Mouse (Mus musculus) liver, embryonic 16.5 days (tissue): ENCODE data around the gene C1qb. TPM values are rescaled to one million over a fixed set of nuclear protein-coding genes. Genes with fewer than 3 reads are reported as not detected.

ENCODE experiments used
- ATAC-seq: fragments of 200-750 bp; cut with Nextera tagmentation; 2 replicates; pipeline ENCODE4 v1.8.0; 2017; ENCODE audit warnings: low read depth, mild to moderate bottlenecking, moderate number of reproducible peaks, moderate library complexity
- H3K27ac ChIP-seq: fragments of 300-500 bp; sonication (generic); 2 replicates; pipeline ENCODE4 v1.5.1; 2014; ENCODE audit warnings: mild to moderate bottlenecking, low read length
- H3K27me3 ChIP-seq: fragments of 300-500 bp; sonication (generic); 2 replicates; pipeline ENCODE4 v1.6.1; 2014; ENCODE audit warnings: low read depth, low read length, mixed read lengths; ENCODE audit not compliant: control insufficient read depth, insufficient read depth
- H3K36me3 ChIP-seq: fragments of 300-500 bp; sonication (generic); 2 replicates; pipeline ENCODE4 v1.6.1; 2014; ENCODE audit warnings: mild to moderate bottlenecking; ENCODE audit not compliant: control insufficient read depth, insufficient read depth
- H3K4me1 ChIP-seq: fragments of 300-500 bp; sonication (generic); 2 replicates; pipeline ENCODE4 v1.6.1; 2014; ENCODE audit warnings: low read depth, low read length, mixed read lengths; ENCODE audit not compliant: control insufficient read depth
- H3K4me2 ChIP-seq: fragments of 300-500 bp; sonication (generic); 2 replicates; pipeline ENCODE4 v1.6.1; 2014; ENCODE audit warnings: low read depth, low read length, mixed read lengths
- H3K4me3 ChIP-seq: fragments of 300-500 bp; sonication (generic); 2 replicates; pipeline ENCODE4 v1.5.1; 2014; ENCODE audit warnings: low read depth, mild to moderate bottlenecking, low read length
- H3K9ac ChIP-seq: fragments of 300-500 bp; sonication (generic); 2 replicates; pipeline ENCODE4 v1.6.1; 2014; ENCODE audit warnings: low read depth, low read length
- H3K9me3 ChIP-seq: fragments of 300-500 bp; sonication (generic); replicated peaks from 2 replicates; pipeline ENCODE4 v1.6.1; 2016; ENCODE audit warnings: low read length; ENCODE audit not compliant: control insufficient read depth
- WGBS: fragments of 180-500 bp; shearing (Covaris S2); extraction: QIAGEN DNeasy Blood & Tissue Kit; methylation state at CpG from one replicate; pipeline ENCODE4 v1.1.7; 2014; ENCODE audit not compliant: insufficient replicate concordance; 5-methylcytosine and 5-hydroxymethylcytosine counted together
- polyA plus RNA-seq: library from polyadenylated mRNA; unstranded; fragments of >200 nt; fragmentation: Nextera tagmentation; extraction: Ambion mirVana; gene quantifications from 2 replicates; pipeline ENCODE4 v1.2.1, GENCODE M21; 2015

C1qb gene
- polyA plus RNA-seq, 1 experiment from 2014 or later = 142 TPM

DNA sequence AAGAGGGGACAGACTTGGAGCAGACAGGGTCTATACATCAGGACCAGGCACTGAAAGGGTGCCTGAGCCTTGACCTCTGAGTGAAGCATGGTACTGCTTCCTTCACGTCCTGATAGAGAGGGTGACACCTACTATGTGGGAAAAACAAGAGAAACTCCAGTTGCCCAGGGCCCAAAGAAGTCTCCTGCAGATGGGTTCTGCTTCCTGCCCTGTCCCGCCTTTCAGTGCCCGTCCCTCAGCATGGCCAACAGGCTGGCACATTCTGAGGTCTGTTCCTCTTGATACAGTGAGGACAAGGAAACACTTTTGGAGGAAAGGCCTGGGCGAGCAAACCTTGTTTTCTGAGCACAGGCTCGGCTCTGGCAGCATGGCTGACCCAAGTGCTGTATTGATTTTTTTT, 1.7 kb upstream of the C1qb start:
- no peak overlapping the region for H3K9ac ChIP-seq
- H3K9me3 ChIP-seq = no peaks in the 10 kb centered on the region
- no peak overlapping the region for H3K4me3 ChIP-seq
- no peak overlapping the region for H3K27ac ChIP-seq
- 43% methylated on average over 5 of the region's 5 CpGs for WGBS
- no peaks in the 10 kb centered on the region for H3K36me3 ChIP-seq
- no peaks in the 10 kb centered on the region for H3K4me1 ChIP-seq
- no peaks in the 10 kb centered on the region for H3K27me3 ChIP-seq
- no peak for ATAC-seq
- no peak overlapping the region for H3K4me2 ChIP-seq

DNA sequence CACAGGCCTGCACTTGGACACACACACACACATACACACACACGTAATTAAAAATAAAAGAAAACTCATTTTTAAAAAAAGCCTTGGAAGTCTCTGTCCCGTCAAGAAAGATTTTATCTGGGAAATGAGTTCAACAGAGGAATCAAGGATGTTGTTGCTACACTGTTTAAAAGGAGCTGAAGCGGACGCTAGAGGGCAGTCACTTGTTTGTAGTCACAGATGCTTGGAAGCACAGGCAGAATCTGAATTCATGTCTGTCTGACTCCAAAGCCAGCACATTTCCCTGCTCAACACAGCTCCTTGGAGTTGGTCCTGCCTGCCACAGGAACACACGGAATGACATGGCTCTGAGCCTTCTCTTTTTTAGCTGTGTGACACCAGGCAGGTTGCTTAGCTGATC, 7.4 kb downstream of the C1qb start:
- no peak overlapping the region for H3K4me2 ChIP-seq
- no peak overlapping the region for H3K9ac ChIP-seq
- no peak overlapping the region for H3K4me3 ChIP-seq
- no peaks in the 10 kb centered on the region for H3K36me3 ChIP-seq
- H3K9me3 ChIP-seq = no peaks in the 10 kb centered on the region
- H3K27me3 ChIP-seq = no peaks in the 10 kb centered on the region
- 17% methylated on average over 5 of the region's 5 CpGs for WGBS
- H3K27ac ChIP-seq = no peak overlapping the region
- no peak for ATAC-seq
- no peaks in the 10 kb centered on the region for H3K4me1 ChIP-seq

DNA sequence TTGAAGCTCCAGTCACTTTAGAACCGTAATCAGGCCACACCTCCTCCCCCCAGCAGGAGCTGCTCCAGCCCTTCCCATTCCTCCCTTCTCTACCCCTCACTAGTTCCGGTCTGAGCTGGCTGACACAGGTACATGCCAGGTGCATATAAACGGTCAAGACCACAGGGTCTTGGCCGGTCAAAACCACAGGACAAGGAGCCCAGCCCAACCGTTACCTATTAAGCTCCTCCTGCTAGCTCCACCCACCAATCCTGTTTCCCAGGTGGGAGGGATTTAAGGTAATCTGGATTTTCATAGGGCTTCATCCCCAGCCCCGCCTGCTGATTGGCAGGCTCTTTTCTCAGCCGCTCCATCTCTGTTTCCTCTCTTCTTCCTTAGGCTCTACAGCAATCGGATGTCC, 7.8 kb downstream of the C1qb start:
- H3K27me3 ChIP-seq = no peaks in the 10 kb centered on the region
- H3K27ac ChIP-seq = no peak overlapping the region
- no peak overlapping the region for H3K9ac ChIP-seq
- H3K4me3 ChIP-seq = no peak overlapping the region
- no peaks in the 10 kb centered on the region for H3K9me3 ChIP-seq
- 42% methylated on average over 8 of the region's 8 CpGs for whole genome bisulfite sequencing
- H3K4me1 ChIP-seq = no peaks in the 10 kb centered on the region
- no peak overlapping the region for H3K4me2 ChIP-seq
- no peak for ATAC-seq
- H3K36me3 ChIP-seq = no peaks in the 10 kb centered on the region

GRCm38 (mm10) chr4:136876971-136877370, 9.0 kb downstream of the C1qb start:
- Histone ChIP-seq H3K4me1 (no peaks in the 10 kb centered on the region), H3K27ac (no peak overlapping the region), H3K9me3 (no peaks in the 10 kb centered on the region), H3K9ac (no peak overlapping the region), H3K4me3 (no peak overlapping the region), H3K27me3 (no peaks in the 10 kb centered on the region), H3K4me2 (no peak overlapping the region), H3K36me3 (no peaks in the 10 kb centered on the region)
- WGBS = 13% methylated on average over 7 of the region's 7 CpGs
- no peak for ATAC-seq

DNA sequence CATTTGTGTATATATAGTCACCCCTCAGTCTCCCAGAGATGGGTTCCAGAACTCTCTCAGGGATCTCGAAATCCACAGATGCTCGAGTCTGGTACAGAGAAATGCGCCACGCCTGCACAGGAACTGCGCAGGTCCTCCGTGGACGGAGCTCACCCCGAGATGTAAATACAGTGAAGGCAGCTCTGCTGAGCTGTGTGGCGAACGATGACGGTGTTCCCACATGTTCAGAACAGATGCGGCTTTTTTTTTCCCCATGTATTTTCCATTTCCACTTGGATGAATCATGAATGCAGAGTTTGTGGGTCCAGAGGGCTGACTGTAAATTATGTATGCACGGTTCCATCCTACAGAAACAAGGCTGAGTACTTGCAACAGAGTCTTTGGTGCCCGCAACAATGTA, 11.0 kb downstream of the C1qb start:
- Histone ChIP-seq H3K36me3 (no peaks in the 10 kb centered on the region), H3K4me2 (no peak overlapping the region), H3K27ac (no peak overlapping the region), H3K4me1 (no peaks in the 10 kb centered on the region), H3K9me3 (no peaks in the 10 kb centered on the region), H3K4me3 (no peak overlapping the region), H3K27me3 (no peaks in the 10 kb centered on the region), H3K9ac (no peak overlapping the region)
- no peak for ATAC-seq
- WGBS = 72% methylated on average over 14 of the region's 14 CpGs

DNA sequence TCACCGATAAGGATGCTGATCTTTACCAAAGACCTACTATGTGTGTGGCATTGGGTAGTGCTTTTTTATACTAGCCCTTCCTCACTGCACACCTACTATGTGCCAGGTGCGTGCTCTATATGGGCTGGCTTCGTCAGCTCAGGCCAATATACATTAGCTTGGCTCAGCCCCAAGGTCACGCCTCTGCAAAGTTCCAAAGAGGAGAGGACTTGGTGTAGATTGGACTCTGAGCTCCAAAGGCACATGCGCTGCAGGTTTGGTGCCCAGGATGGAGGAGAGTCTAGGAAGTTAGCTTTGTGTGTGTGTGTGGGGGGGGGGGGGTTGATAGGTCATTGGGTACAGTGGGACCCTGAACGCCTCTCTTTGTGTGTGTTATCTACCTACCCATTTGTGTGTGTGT, 17.6 kb downstream of the C1qb start:
- Histone ChIP-seq H3K36me3 (no peaks in the 10 kb centered on the region), H3K9me3 (no peaks in the 10 kb centered on the region), H3K4me3 (no peak overlapping the region), H3K4me1 (no peaks in the 10 kb centered on the region), H3K9ac (no peak overlapping the region), H3K27me3 (no peaks in the 10 kb centered on the region; the same call in 1 of the 2 replicates), H3K4me2 (no peak overlapping the region), H3K27ac (no peak overlapping the region)
- WGBS = 62% methylated on average over 6 of the region's 6 CpGs
- ATAC-seq = no peak

DNA sequence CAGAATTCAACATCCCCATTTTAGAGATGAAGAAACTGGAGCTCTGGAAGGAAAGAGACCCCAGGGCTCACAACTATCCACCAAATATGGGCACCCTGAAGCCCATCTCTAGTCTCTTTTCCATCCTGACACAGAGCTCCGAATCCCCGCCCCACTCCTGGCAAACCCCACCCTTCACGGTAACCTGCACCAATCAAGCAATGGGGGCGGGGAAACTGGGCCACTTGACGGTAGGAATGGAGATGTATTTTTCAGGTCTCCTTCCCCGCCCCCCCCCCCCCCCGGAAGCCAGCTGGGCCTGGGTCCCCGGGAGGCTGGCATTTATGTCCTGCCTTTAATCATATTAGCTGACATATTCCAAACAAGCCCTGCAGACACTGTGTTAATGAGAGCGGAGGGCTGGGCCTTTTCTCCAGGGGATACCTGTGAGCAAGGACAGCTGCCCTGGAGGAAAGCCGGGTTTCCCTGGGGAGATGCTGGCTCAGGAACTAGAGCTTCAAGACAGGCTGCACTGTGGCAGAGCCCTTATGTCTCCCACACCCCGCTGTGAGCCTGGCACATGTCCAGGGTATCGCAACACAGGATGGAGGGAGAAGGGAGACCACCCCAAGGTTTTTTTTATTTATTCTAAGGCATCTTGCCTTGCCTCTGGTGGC, 18.2 kb downstream of the C1qb start:
- H3K27me3 ChIP-seq = no peaks in the 10 kb centered on the region; the same call in 1 of the 2 replicates
- no peak overlapping the region for H3K4me2 ChIP-seq
- no peak overlapping the region for H3K9ac ChIP-seq
- ATAC-seq = no peak
- no peak overlapping the region for H3K27ac ChIP-seq
- no peaks in the 10 kb centered on the region for H3K9me3 ChIP-seq
- H3K36me3 ChIP-seq = no peaks in the 10 kb centered on the region
- no peak overlapping the region for H3K4me3 ChIP-seq
- no peaks in the 10 kb centered on the region for H3K4me1 ChIP-seq
- WGBS = 20% methylated on average over 12 of the region's 12 CpGs

DNA sequence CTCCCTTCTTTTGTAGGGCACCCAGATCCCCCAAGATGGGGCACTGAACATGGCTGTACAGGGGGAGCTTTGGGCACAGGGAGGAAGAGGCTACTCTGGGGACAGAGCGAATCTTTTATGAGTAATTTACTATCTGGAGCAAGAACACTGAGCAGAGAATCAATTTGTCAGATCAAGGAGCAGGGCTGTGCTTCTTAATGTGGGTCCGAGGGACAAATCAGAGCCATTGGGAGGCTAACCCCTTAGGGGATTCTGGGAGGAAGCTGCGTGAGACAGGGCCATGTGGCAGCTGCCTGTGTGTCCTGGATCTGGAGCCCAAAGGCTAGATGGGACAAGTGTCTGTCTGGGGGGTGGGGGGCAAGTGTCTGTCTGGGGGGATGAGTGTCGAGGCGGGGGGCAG, 20.5 kb downstream of the C1qb start:
- H3K27ac ChIP-seq = no peak overlapping the region
- ATAC-seq = no peak
- H3K36me3 ChIP-seq = no peaks in the 10 kb centered on the region
- H3K27me3 ChIP-seq = peaks cover 4% of the 10 kb centered on the region; the same call in 1 of the 2 replicates
- no peak overlapping the region for H3K4me3 ChIP-seq
- no peaks in the 10 kb centered on the region for H3K4me1 ChIP-seq
- no peak overlapping the region for H3K9ac ChIP-seq
- no peaks in the 10 kb centered on the region for H3K9me3 ChIP-seq
- no peak overlapping the region for H3K4me2 ChIP-seq
- WGBS = 58% methylated on average over 5 of the region's 5 CpGs

- H3K9me3 ChIP-seq = no peaks in the 10 kb centered on the region
- WGBS = 24% methylated on average over 15 of the region's 15 CpGs
- no peak for ATAC-seq
- no peaks in the 10 kb centered on the region for H3K4me1 ChIP-seq
- no peak overlapping the region for H3K4me3 ChIP-seq
- H3K9ac ChIP-seq = no peak overlapping the region
- H3K36me3 ChIP-seq = no peaks in the 10 kb centered on the region
- peaks cover 4% of the 10 kb centered on the region; the same call in 1 of the 2 replicates for H3K27me3 ChIP-seq
- no peak overlapping the region for H3K27ac ChIP-seq
- H3K4me2 ChIP-seq = no peak overlapping the region
Observed at GRCm38 (mm10) chr4:136864751-136865470, 21.1 kb downstream of the C1qb start.
